Comparison of ENCODE assay signal across 15 mouse cellular contexts in genomic region chr6:86607471-86607870, GRCm38 (mm10). TPM values are rescaled to one million over a fixed set of nuclear protein-coding genes. Genes with fewer than 3 reads are reported as not detected.
DNase-seq lines count a peak whose midpoint lies in the region; ATAC-seq and TF ChIP-seq lines count a peak whose summit lies in the region.
"Had no signal": no experiment of that assay in that cellular context is flagged by ENCODE, and none has a peak within 500 bp of the region (broad histone marks: within the 10 kb centered on the region; RNA-seq: fewer than 3 reads in every experiment).

No protein-coding gene starts in this region.

- H3K4me3 ChIP-seq in lung, postnatal 0 days (ENCODE audit: low read depth, low read length) = no peak overlapping the region
- H3K4me3 ChIP-seq in lung, adult 2 months (replicated peaks; ENCODE audit: extremely low read depth, low read depth, low read length) = no peak overlapping the region
- H3K4me3 ChIP-seq in liver, postnatal 0 days (ENCODE audit: low read depth, low read length) = no peak overlapping the region
- H3K4me3 ChIP-seq: erythroblast, embryonic 14.5 days; layer of hippocampus, adult 2 months; myocyte had no signal

- 0 out of 2 replicates have a peak overlapping the region, but pooled peaks have one; percentile 14 for H3K27ac ChIP-seq in lung, postnatal 0 days (ENCODE audit: low read length)
- peak overlapping the region; percentile 82 for H3K27ac ChIP-seq in liver, postnatal 0 days (ENCODE audit: low read depth)
- H3K27ac ChIP-seq: layer of hippocampus, adult 2 months had no signal

- H3K9ac ChIP-seq in lung, postnatal 0 days (replicated peaks; ENCODE audit: low read depth) = no peak overlapping the region
- H3K9ac ChIP-seq in liver, postnatal 0 days (replicated peaks) = no peak overlapping the region

- TF ChIP-seq POLR2A in lung, adult 2 months (IDR thresholded peaks at IDR 0.05; ENCODE audit: borderline replicate concordance, extremely low read depth, low read depth, low read length) = no peak

- no peaks in the 10 kb centered on the region for H3K27me3 ChIP-seq in lung, postnatal 0 days (replicated peaks; ENCODE audit: insufficient read depth, low read length)
- no peaks in the 10 kb centered on the region for H3K27me3 ChIP-seq in liver, postnatal 0 days (ENCODE audit: insufficient read depth, low read length)

- no peak for DNase-seq in lung, postnatal 0 days (ENCODE audit: low spot score)
- no peak for DNase-seq in lung, adult 2 months
- peak; percentile 77 for DNase-seq in T-cell, adult 2 months (ENCODE audit: low spot score)
- no peak for DNase-seq in liver, postnatal 0 days
- peak; percentile 69 for DNase-seq in thymus, postnatal 0 days (ENCODE audit: low spot score)
- DNase-seq in gastrocnemius, postnatal 10 days = no peak
- DNase-seq in kidney, adult 18-20 months = no peak
- DNase-seq in gastrocnemius, postnatal 25 days = no peak
- DNase-seq: kidney, adult 2 months; lung, postnatal 4 days; right cerebral cortex, adult 18-20 months had no signal

- no peak for TF ChIP-seq CTCF in lung, postnatal 0 days (IDR thresholded peaks at IDR 0.05)
- no peak for TF ChIP-seq CTCF in lung, adult 2 months (IDR thresholded peaks at IDR 0.05; ENCODE audit: insufficient read depth, low read length)
- no peak for TF ChIP-seq CTCF in liver, postnatal 0 days (IDR thresholded peaks at IDR 0.05; ENCODE audit: low read depth)

- no peak for ATAC-seq in lung, postnatal 0 days
- ATAC-seq in liver, postnatal 0 days = 0 out of 2 replicates have a peak, but pooled peaks have one; percentile 8

- H3K4me2 ChIP-seq in lung, postnatal 0 days (replicated peaks; ENCODE audit: low read depth, low read length) = no peak overlapping the region
- H3K4me2 ChIP-seq in liver, postnatal 0 days (ENCODE audit: low read depth, low read length) = no peak overlapping the region

- H3K4me1 ChIP-seq in lung, postnatal 0 days (ENCODE audit: insufficient read depth, low read depth, low read length) = no peaks in the 10 kb centered on the region
- peaks cover 17% of the 10 kb centered on the region; the same call in 1 of the 2 replicates for H3K4me1 ChIP-seq in lung, adult 2 months (ENCODE audit: control insufficient read depth, insufficient read depth, low read length)
- peaks cover 22% of the 10 kb centered on the region for H3K4me1 ChIP-seq in liver, postnatal 0 days (ENCODE audit: insufficient read depth)

- 81% methylated on average over 6 of the region's 6 CpGs for WGBS in lung, postnatal 0 days
- 60% methylated on average over 6 of the region's 6 CpGs for WGBS in lung, adult 2 months
- WGBS in liver, postnatal 0 days (ENCODE audit: insufficient replicate concordance) = 55% methylated on average over 6 of the region's 6 CpGs

- no peak for TF ChIP-seq EP300 in lung, postnatal 0 days (IDR thresholded peaks at IDR 0.05)
- no peak for TF ChIP-seq EP300 in liver, postnatal 0 days (IDR thresholded peaks at IDR 0.05; ENCODE audit: low read depth)

- H3K9me3 ChIP-seq in lung, postnatal 0 days (ENCODE audit: low read length) = no peaks in the 10 kb centered on the region
- no peaks in the 10 kb centered on the region for H3K9me3 ChIP-seq in liver, postnatal 0 days (ENCODE audit: low read length)

- no peaks in the 10 kb centered on the region for H3K36me3 ChIP-seq in lung, postnatal 0 days (ENCODE audit: insufficient read depth, low read length)
- H3K36me3 ChIP-seq in liver, postnatal 0 days (replicated peaks; ENCODE audit: insufficient read depth, low read length) = no peaks in the 10 kb centered on the region

RNA-seq across cellular contexts. Expression of gene Asprv1, which starts 20.5 kb away (rescaled TPM):
- polyA plus RNA-seq in lung, postnatal 0 days (2015; fragmentation: Nextera tagmentation; extraction: Ambion mirVana) = 4.4 and 4.6 TPM in 2 replicates
- 0.43 and 263 TPM in 2 replicates for polyA plus RNA-seq in lung, adult 2 months (2012; rRNA removed)
- polyA plus RNA-seq in liver, postnatal 0 days (2015; fragmentation: Nextera tagmentation; extraction: Ambion mirVana) = 7.3 and 8.6 TPM in 2 replicates
- polyA plus RNA-seq in thymus, postnatal 0 days (2015; fragmentation: Nextera tagmentation; extraction: Ambion mirVana) = 6.9 and 9.5 TPM in 2 replicates
- under 1 TPM in 1 of 2 experiments, not detected in 1; 0.27 TPM for total RNA-seq in gastrocnemius, postnatal 10 days (2021)
- total RNA-seq in gastrocnemius, postnatal 25 days (2021) = not detected
- total RNA-seq: gastrocnemius, adult 18-20 months had no signal
- polyA plus RNA-seq: erythroblast, embryonic 14.5 days had no signal

Comparison
In these comparisons a context has a peak if more than half of its experiments do, and no peak if none do; other contexts are left out.
1. DNase-seq: peak in T-cell, adult 2 months (single experiment) and thymus, postnatal 0 days (single experiment); none in lung, postnatal 0 days (single experiment), lung, adult 2 months (single experiment), liver, postnatal 0 days (single experiment), gastrocnemius, postnatal 10 days (single experiment), kidney, adult 18-20 months (single experiment) and gastrocnemius, postnatal 25 days (single experiment).